In genomic region chr2:45593765-45594164, GRCm38 (mm10) we compare ENCODE assay signal across 18 mouse cellular contexts.
DNase-seq lines count a peak whose midpoint lies in the region; ATAC-seq lines count a peak whose summit lies in the region.
"Had no signal": no experiment of that assay in that cellular context is flagged by ENCODE, and none has a peak within 500 bp of the region (broad histone marks: within the 10 kb centered on the region; RNA-seq: fewer than 3 reads in every experiment).

No protein-coding gene starts in this region.

- H3K9me3 ChIP-seq in heart, embryonic 12.5 days (replicated peaks) = no peaks in the 10 kb centered on the region
- H3K9me3 ChIP-seq in intestine, embryonic 15.5 days = no peaks in the 10 kb centered on the region
- H3K9me3 ChIP-seq: G1E; hindbrain, embryonic 15.5 days; midbrain, embryonic 13.5 days had no signal

- 85% methylated on average over 4 of the region's 4 CpGs for WGBS in heart, embryonic 12.5 days
- 83% methylated on average over 4 of the region's 4 CpGs for WGBS in intestine, embryonic 15.5 days

- H3K27me3 ChIP-seq in heart, embryonic 12.5 days (replicated peaks) = no peaks in the 10 kb centered on the region
- no peaks in the 10 kb centered on the region for H3K27me3 ChIP-seq in intestine, embryonic 15.5 days (replicated peaks)
- H3K27me3 ChIP-seq: hindbrain, embryonic 15.5 days; midbrain, embryonic 13.5 days had no signal

- no peaks in the 10 kb centered on the region for H3K36me3 ChIP-seq in heart, embryonic 12.5 days
- H3K36me3 ChIP-seq in intestine, embryonic 15.5 days = no peaks in the 10 kb centered on the region
- H3K36me3 ChIP-seq: G1E; hindbrain, embryonic 15.5 days; midbrain, embryonic 13.5 days had no signal

- no peaks in the 10 kb centered on the region for H3K4me1 ChIP-seq in heart, embryonic 12.5 days (replicated peaks)
- H3K4me1 ChIP-seq in intestine, embryonic 15.5 days (replicated peaks) = no peaks in the 10 kb centered on the region
- H3K4me1 ChIP-seq: hindbrain, embryonic 15.5 days; midbrain, embryonic 13.5 days had no signal

- no peak overlapping the region for H3K27ac ChIP-seq in heart, embryonic 12.5 days (ENCODE audit: poor library complexity, severe bottlenecking)
- H3K27ac ChIP-seq in intestine, embryonic 15.5 days = no peak overlapping the region
- H3K27ac ChIP-seq: hindbrain, embryonic 15.5 days; kidney, postnatal 0 days; midbrain, embryonic 13.5 days had no signal

- no peak overlapping the region for H3K4me3 ChIP-seq in heart, embryonic 12.5 days
- no peak overlapping the region for H3K4me3 ChIP-seq in intestine, embryonic 15.5 days (replicated peaks)
- H3K4me3 ChIP-seq: hindbrain, embryonic 15.5 days; midbrain, embryonic 13.5 days had no signal

- no peak overlapping the region for H3K4me2 ChIP-seq in heart, embryonic 12.5 days
- H3K4me2 ChIP-seq in intestine, embryonic 15.5 days (replicated peaks) = no peak overlapping the region
- H3K4me2 ChIP-seq: hindbrain, embryonic 15.5 days; midbrain, embryonic 13.5 days had no signal

- no peak for ATAC-seq in heart, embryonic 12.5 days (ENCODE audit: insufficient number of reproducible peaks, low FRiP score)
- no peak for ATAC-seq in intestine, embryonic 15.5 days
- ATAC-seq: CD4-positive, CD25-positive, alpha-beta regulatory T cell, adult 4 months; forebrain, postnatal 0 days; midbrain, embryonic 13.5 days had no signal

- H3K9ac ChIP-seq in heart, embryonic 12.5 days = no peak overlapping the region
- H3K9ac ChIP-seq in intestine, embryonic 15.5 days = no peak overlapping the region
- H3K9ac ChIP-seq: forebrain, postnatal 0 days; hindbrain, embryonic 15.5 days; midbrain, embryonic 13.5 days had no signal

- peak; percentile 29 to 52 for DNase-seq in heart, adult 18-20 months
- peak; percentile 29 for DNase-seq in urinary bladder, postnatal 14 days (ENCODE audit: low spot score)
- DNase-seq in urinary bladder, postnatal 10 days (ENCODE audit: low spot score) = no peak
- peak; percentile 48 for DNase-seq in fibroblast of lung, adult 2 months (ENCODE audit: low read depth)
- no peak for DNase-seq in left cerebral cortex, adult 8-10 months (ENCODE audit: low spot score in 2 of 2)
- DNase-seq: adrenal gland, postnatal 10 days; cerebellum, adult 8-10 months; forebrain, postnatal 0 days; gastrocnemius, postnatal 10 days; kidney, adult 11 months; thymus, postnatal 4 days had no signal

Comparison
In these comparisons a context has a peak if more than half of its experiments do, and no peak if none do; other contexts are left out.
1. DNase-seq: peak in heart, adult 18-20 months (2 of 2), urinary bladder, postnatal 14 days (single experiment) and fibroblast of lung, adult 2 months (single experiment); none in urinary bladder, postnatal 10 days (single experiment) and left cerebral cortex, adult 8-10 months (0 of 2).